Mouse (Mus musculus): ENCODE data around the gene Ccdc9. TPM values are rescaled to one million over a fixed set of nuclear protein-coding genes. Genes with fewer than 3 reads are reported as not detected.
A peak's percentile ranks its signal among the peaks of the same experiment; 100 is the strongest.

The Ccdc9 gene
- total RNA-seq (2014; rRNA removed) (31.6 and 38.2 TPM in 2 replicates), polyA plus RNA-seq (2015; fragmentation: Nextera tagmentation; extraction: Ambion mirVana) (12.8 and 18.6 TPM in 2 replicates)

- peak within 1 kb of the TSS; percentile 59 for H3K4me3 ChIP-seq (ENCODE audit: low read depth, low read length)
- no peaks in the 10 kb centered on the region for H3K9me3 ChIP-seq (ENCODE audit: low read length)
- ATAC-seq (peak; percentile 95), DNase-seq (peak; percentile 98)
- H3K27me3 ChIP-seq (ENCODE audit: insufficient read depth, low read length), result no peaks in the 10 kb centered on the region
- peaks cover 3% of the 10 kb centered on the region for H3K4me1 ChIP-seq (ENCODE audit: insufficient read depth)
- WGBS, result under 1% methylated on average over 69 of the region's 70 CpGs
- H3K9ac ChIP-seq, result peak within 1 kb of the TSS; percentile 62
- peak within 1 kb of the TSS; percentile 51 for H3K4me2 ChIP-seq (ENCODE audit: low read depth)
- peaks cover 21% of the 10 kb centered on the region for H3K36me3 ChIP-seq (ENCODE audit: insufficient read depth)
- H3K27ac ChIP-seq (ENCODE audit: low read depth, low read length), result peak within 1 kb of the TSS; percentile 90
- no peak for TF ChIP-seq CTCF (IDR thresholded peaks at IDR 0.05; ENCODE audit: low read depth)
These were observed at the start of gene Ccdc9 for GRCm38 (mm10) chr7:16286026-16286961. Ccdc9 (minus strand) TSS chr7:16286795.

- DNase-seq, result no peak
- no peak overlapping the region for H3K9ac ChIP-seq
- H3K36me3 ChIP-seq (ENCODE audit: insufficient read depth), result peaks cover 48% of the 10 kb centered on the region
- WGBS, result 88% methylated on average over 3 of the region's 3 CpGs
- no peak overlapping the region for H3K27ac ChIP-seq (ENCODE audit: low read depth, low read length)
- no peaks in the 10 kb centered on the region for H3K27me3 ChIP-seq (ENCODE audit: insufficient read depth, low read length)
- no peak for TF ChIP-seq CTCF (IDR thresholded peaks at IDR 0.05; ENCODE audit: low read depth)
- no peak for ATAC-seq
- no peak overlapping the region for H3K4me2 ChIP-seq (ENCODE audit: low read depth)
- H3K4me3 ChIP-seq (ENCODE audit: low read depth, low read length), result no peak overlapping the region
- no peaks in the 10 kb centered on the region for H3K9me3 ChIP-seq (ENCODE audit: low read length)
- no peaks in the 10 kb centered on the region for H3K4me1 ChIP-seq (ENCODE audit: insufficient read depth)
These were observed 42.6 kb upstream of the Ccdc9 start for GRCm38 (mm10) chr7:16329146-16329545.

- 95% methylated on average over 2 of the region's 2 CpGs for WGBS
- no peak overlapping the region for H3K4me3 ChIP-seq (ENCODE audit: low read depth, low read length)
- no peaks in the 10 kb centered on the region for H3K9me3 ChIP-seq (ENCODE audit: low read length)
- no peak for ATAC-seq
- H3K4me2 ChIP-seq (ENCODE audit: low read depth), result no peak overlapping the region
- no peak for DNase-seq
- H3K27me3 ChIP-seq (ENCODE audit: insufficient read depth, low read length), result no peaks in the 10 kb centered on the region
- H3K27ac ChIP-seq (ENCODE audit: low read depth, low read length), result no peak overlapping the region
- no peak overlapping the region for H3K9ac ChIP-seq
- H3K4me1 ChIP-seq (ENCODE audit: insufficient read depth), result no peaks in the 10 kb centered on the region
- TF ChIP-seq CTCF (IDR thresholded peaks at IDR 0.05; ENCODE audit: low read depth), result no peak
- peaks cover 32% of the 10 kb centered on the region for H3K36me3 ChIP-seq (ENCODE audit: insufficient read depth)
These were observed 40.0 kb upstream of the Ccdc9 start for GRCm38 (mm10) chr7:16326607-16326971.

DNA sequence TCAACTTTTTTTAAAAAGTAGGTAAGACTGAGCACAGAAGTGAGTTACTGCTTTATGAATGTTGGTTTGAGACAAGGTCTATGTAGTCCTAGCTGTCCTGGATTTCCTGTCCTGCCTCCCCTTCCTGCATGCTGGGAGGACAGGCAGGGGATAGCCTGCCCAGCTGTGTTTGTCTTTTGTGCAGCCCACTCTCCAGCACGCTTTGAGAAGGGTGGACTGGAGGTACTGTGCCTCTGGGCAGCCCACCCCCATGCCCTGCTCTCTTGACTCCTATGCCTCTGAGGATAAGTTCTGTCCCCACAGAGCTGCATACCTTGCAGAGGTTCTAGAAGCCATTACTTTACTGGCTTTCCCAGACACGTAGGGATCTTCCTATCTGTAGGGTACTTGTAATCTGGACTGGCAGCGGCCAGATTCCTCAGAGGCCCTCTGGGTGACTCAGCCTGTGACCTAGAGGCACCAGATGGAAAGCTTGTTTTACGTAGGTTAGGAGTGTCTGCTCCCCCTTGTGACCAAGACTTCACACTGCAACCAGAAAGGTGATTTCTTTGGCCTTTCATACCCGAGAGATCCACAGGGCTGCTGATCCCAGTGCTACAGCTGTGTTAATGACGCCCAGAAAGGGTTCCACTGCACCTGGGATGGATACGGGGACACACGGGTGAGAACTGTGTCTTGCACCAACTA is 39.5 kb upstream of the Ccdc9 start:
- Histone ChIP-seq H3K4me2 (ENCODE audit: low read depth) (no peak overlapping the region), H3K9me3 (ENCODE audit: low read length) (no peaks in the 10 kb centered on the region), H3K9ac (no peak overlapping the region), H3K4me3 (ENCODE audit: low read depth, low read length) (no peak overlapping the region), H3K36me3 (ENCODE audit: insufficient read depth) (peaks cover 32% of the 10 kb centered on the region), H3K27ac (ENCODE audit: low read depth, low read length) (no peak overlapping the region), H3K4me1 (ENCODE audit: insufficient read depth) (no peaks in the 10 kb centered on the region), H3K27me3 (ENCODE audit: insufficient read depth, low read length) (no peaks in the 10 kb centered on the region)
- peak; percentile 72 for DNase-seq
- peak; percentile 77 for ATAC-seq
- peak; percentile 76 for TF ChIP-seq CTCF (IDR thresholded peaks at IDR 0.05; ENCODE audit: low read depth)
- 33% methylated on average over 8 of the region's 8 CpGs for WGBS

DNA sequence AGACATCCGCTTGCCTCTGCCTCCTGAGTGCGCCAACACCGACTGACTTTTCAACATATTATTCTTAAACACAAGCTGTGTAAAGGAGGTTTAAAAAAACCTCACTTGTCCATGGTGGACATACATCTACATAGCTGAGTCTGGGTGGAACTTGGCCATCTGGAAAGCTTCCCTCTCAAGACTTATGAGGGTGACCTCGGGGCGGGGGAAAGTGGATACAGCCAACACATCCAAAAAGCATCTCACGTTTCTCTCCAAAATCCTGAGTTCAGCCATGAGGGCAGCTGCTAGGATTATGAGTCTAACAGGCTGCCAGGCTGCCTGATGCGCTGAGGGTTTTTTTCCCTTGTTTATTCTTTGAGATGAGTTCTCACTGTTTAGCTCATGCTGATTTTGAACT is 38.1 kb upstream of the Ccdc9 start:
- Histone ChIP-seq H3K4me1 (ENCODE audit: insufficient read depth) (no peaks in the 10 kb centered on the region), H3K36me3 (ENCODE audit: insufficient read depth) (peaks cover 26% of the 10 kb centered on the region), H3K4me3 (ENCODE audit: low read depth, low read length) (no peak overlapping the region), H3K9me3 (ENCODE audit: low read length) (no peaks in the 10 kb centered on the region), H3K27ac (ENCODE audit: low read depth, low read length) (no peak overlapping the region), H3K27me3 (ENCODE audit: insufficient read depth, low read length) (no peaks in the 10 kb centered on the region), H3K9ac (no peak overlapping the region), H3K4me2 (ENCODE audit: low read depth) (no peak overlapping the region)
- TF ChIP-seq CTCF (IDR thresholded peaks at IDR 0.05; ENCODE audit: low read depth), result no peak
- ATAC-seq (no peak), DNase-seq (no peak)
- WGBS, result 91% methylated on average over 7 of the region's 7 CpGs

GRCm38 (mm10) chr7:16320479-16320878 is 33.9 kb upstream of the Ccdc9 start:
- no peaks in the 10 kb centered on the region for H3K4me1 ChIP-seq (ENCODE audit: insufficient read depth)
- TF ChIP-seq CTCF (IDR thresholded peaks at IDR 0.05; ENCODE audit: low read depth), result no peak
- no peak for ATAC-seq
- no peak overlapping the region for H3K4me2 ChIP-seq (ENCODE audit: low read depth)
- no peak overlapping the region for H3K27ac ChIP-seq (ENCODE audit: low read depth, low read length)
- H3K4me3 ChIP-seq (ENCODE audit: low read depth, low read length), result no peak overlapping the region
- no peak for DNase-seq
- no peaks in the 10 kb centered on the region for H3K27me3 ChIP-seq (ENCODE audit: insufficient read depth, low read length)
- WGBS, result 92% methylated on average over 6 of the region's 6 CpGs
- no peaks in the 10 kb centered on the region for H3K9me3 ChIP-seq (ENCODE audit: low read length)
- H3K36me3 ChIP-seq (ENCODE audit: insufficient read depth), result peaks cover 13% of the 10 kb centered on the region
- no peak overlapping the region for H3K9ac ChIP-seq

DNA sequence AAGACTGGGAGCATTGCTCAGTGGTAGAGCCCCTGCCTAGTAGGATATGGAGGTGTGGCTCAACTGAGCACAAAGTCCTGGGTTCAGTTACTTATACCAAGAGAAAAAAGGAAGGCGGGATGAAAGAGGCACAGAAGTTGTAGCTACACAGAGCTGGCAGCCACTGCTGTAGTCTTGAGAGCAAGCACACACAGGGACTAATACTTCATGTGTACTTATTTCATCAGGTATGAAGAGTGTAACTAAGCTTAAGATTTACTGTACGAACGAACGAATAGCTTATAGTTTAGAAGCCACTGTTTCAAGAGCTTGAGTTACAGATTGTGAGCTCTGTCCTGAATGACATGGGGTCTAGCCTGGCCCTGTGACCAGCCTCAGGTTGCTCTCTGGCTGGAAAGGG is 32.6 kb upstream of the Ccdc9 start:
- Histone ChIP-seq H3K4me2 (ENCODE audit: low read depth) (no peak overlapping the region), H3K27ac (ENCODE audit: low read depth, low read length) (no peak overlapping the region), H3K9ac (no peak overlapping the region), H3K9me3 (ENCODE audit: low read length) (no peaks in the 10 kb centered on the region), H3K4me1 (ENCODE audit: insufficient read depth) (peaks cover 3% of the 10 kb centered on the region; the same call in 1 of the 2 replicates), H3K36me3 (ENCODE audit: insufficient read depth) (peaks cover 14% of the 10 kb centered on the region), H3K4me3 (ENCODE audit: low read depth, low read length) (no peak overlapping the region), H3K27me3 (ENCODE audit: insufficient read depth, low read length) (no peaks in the 10 kb centered on the region)
- DNase-seq (no peak), ATAC-seq (no peak)
- WGBS, result 86% methylated on average over 4 of the region's 4 CpGs
- no peak for TF ChIP-seq CTCF (IDR thresholded peaks at IDR 0.05; ENCODE audit: low read depth)

Data from forebrain, postnatal 0 days (tissue).